Mouse (Mus musculus): ENCODE measurements around the gene Fam193a. TPM values are rescaled to one million over a fixed set of nuclear protein-coding genes. Genes with fewer than 3 reads are reported as not detected.

The Fam193a gene
- 10 to 100 TPM; 12.5 to 13.3 TPM for polyA plus RNA-seq (2017; shearing (Covaris generic))

DNA sequence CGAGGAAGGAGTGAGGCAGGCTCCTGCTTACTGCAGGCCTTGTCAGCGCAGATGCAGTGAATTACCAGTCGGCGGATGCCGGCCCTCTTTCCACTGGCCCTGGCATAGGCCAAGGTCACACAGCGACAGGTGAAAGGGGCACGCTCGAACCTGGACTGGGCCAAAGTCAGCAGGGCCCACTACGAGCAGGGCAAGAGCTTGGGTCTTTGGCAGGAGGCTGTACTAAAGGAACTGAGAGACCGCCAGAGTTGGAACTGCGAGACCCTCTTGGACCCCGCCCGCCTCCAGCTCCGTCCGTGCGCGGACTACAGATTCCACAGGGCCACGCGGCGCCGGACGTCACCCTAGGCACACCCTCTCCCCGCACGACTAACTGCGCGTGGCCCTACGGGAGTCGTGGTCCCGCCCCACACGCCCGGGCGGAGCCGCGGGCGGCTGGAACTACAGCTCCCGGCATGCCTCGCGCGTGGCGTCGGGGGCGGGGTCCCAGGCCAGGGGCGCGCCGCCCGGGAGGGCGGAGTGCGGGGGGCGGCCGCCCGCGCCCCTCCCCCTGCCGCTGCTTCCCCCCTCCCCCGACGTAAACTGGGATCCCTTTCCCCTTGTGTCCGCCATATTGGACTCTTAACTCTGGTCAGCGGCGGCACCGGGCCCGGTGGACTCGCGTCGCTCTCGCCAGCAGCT is at the start of gene Fam193a:
Gene Fam193a (plus strand): TSS at position 593 of the 681 bp plus-strand sequence.
- peak; percentile 83 for ATAC-seq

DNA sequence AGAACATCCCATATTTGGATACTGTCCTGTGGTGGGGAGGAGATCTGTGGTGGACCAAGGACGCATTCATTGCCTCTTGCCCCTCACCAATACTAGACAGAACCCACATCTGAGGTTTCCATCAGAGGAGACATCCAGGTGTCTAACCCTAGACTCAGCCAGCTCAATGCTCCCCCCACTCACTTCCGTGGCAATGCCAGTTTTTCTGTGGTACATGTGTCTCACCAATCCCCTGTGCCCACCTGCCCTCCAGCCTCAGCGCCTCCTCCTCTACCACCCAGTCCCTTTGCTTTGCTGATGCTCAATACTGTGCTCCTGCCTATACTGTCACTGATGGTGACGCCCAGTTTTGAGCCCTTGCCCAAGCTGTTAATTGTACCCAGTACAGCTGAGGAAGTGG is 48.5 kb upstream of the Fam193a start:
- ATAC-seq = no peak

DNA sequence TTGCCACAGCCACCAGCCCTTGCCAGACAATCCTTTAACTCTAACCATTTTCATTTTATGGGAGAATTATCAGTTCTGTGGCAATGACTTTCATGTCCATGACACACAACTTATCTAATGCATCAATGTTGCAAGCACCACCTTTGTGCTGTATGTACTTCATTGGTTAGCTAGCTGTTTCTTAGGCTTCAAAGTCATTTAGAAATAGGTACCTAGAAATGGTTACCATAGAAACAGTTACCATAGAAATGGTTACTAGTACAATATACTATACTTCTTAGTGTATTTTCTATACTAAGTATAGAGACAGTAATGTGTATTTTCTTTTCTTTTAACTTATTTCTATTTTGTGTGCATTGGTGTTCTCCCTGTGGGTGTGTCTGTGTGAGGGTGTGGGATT is 44.4 kb upstream of the Fam193a start:
- no peak for ATAC-seq

DNA sequence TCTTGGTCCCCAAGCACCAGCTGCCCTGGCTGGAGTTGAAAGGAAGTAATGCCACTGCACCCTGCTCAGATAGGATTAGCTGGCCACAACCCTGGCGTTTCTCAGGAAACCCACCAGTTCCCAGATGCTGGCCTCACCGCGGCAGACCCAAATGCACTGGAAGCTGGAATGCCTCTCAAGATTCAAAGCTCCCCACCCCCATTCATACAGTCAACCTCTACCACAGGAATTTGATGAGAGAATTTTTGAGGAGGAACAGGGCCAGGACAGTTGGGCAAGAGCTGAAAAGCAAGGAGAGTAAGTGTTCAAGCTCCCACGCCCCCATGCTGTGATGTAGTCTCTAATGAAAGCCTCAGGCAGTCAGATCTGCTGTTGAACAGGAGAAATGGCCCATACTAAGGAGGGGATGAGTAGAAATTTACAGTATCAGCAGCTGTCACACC is 43.5 kb upstream of the Fam193a start:
- no peak for ATAC-seq

DNA sequence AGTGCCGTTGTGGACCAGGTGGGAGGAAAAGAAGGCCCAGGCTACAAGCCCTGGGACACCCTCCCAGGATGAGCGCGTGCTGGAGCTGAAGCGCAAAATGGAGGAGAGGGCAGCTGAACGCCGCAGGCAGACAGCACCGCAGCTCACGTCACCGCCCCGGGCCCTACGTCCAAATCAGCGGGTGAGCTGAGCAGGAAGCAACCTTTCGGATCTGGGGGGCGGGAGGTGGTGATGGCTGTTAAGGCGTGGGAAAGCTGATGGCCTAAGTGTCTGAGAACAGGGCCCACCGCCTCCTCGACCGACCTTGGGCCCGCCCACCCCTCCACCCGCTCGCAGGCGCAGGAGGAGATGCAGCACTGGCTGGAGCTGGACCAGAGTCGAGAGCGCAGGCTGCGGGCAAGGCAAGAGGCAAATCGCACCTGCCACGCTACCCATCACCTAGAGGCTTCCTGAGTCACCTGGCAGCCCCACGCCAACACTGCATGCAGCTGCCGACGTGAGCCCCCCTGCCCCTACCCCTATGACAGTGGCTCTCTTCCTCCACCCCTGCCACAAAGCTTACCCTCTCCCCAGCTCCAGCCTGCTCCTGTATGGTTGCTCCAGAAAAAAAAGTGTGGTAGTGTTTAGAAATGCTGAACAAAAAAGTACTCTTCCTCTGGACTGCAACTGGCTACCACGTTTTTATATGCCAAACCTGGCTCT is 42.7 kb upstream of the Fam193a start:
- no peak for ATAC-seq

DNA sequence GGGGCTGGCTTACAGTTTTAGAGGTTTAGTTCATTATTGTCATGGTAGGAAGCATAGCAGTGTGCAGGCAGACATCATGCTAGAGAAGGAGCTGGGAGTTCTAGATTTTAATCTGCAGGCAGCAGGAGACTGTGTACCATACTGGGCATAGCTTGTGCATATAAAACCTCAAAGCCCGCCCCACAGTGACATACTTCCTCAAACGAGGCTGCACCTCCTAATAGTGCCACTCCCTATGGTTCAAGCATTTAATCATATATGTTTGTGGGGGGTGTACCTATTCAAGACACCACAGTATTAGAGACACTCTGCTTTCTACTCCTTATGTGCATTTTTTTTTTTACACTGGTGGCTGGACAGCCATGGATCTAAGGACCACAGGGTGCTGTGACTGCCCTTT is 39.6 kb upstream of the Fam193a start:
- no peak for ATAC-seq

DNA sequence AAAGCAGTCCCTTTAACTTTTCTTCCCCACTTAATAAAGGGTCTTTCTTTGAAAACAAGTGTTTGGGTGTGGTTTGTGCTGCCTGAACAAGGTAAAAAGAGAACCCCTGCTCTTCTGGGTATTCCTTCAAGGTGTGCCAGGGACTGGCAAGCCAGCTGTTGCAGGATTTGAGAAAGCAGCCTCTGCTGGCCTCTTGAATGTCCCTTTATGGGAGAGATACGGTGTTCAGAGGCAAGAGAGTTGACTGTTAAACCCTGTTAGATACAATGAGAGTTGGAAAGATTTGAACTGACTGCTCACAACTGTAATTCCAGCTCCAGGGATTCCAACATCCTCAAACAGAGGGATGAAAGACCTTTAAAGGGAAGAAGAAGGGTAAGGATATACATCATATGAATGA is 35.7 kb upstream of the Fam193a start:
- ATAC-seq = no peak

DNA sequence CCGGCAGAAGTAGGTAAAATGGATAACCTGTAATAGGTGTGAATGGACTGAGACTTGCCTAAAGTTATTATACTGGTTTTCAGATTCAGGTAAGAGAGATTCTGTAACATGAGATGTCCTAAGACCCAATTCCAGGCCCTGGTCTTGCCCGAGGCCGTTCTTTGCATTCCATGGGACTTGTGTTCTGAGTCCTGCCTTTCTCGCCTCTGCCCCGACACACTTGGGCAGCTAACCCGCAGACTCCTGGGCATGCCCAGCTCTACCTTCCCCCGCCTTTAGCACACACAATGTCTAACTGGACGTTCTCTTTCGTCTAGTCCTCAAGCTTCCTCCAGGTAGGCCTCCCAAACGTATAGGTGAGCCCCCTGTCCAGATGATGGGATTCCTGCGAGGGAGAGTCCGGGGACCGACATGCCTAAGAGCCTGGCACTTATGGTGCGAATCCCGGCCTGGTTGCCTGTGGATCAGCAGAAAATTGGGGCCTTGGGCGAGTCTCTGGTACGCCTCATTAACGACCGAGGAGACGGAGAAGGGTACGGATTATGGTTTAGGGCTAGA is 34.1 kb upstream of the Fam193a start:
- ATAC-seq = peak; percentile 11

DNA sequence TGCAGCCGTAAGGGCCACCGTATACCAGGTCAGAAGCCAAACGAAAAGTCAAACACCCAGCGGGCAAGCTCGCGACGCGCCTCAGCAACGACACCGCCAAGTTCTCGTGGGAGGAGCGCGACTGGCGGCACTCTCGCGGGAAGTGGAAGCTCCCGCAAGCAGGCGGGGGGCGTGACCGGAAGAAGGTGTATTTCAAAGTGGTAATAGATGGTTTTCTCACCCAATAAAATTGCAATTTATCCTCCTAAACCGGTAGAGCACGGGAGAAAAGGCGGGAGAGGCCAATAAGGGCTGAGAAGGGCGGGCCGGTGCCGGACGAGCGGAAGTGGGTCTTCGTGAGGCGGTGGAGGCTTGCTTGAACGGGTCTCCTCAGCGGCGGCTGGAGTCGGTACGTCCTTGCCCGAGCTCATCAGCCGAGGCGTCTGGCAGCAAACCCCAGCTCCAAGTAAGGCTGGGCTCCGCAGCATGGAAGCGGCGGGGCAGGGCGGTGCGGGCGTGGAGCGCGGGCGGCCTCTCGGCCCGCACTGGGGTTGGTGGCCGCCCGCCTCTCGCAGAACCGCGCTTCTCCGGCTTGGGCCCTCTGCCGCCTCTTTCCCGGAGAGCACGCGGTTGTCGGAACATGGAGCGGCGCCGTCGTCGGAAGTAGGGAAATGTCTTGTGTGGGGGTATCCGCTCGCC is 33.5 kb upstream of the Fam193a start, which contains the start of gene Rnf4:
Gene Rnf4 (plus strand): TSS at position 193 of the 678 bp plus-strand sequence.
- peak; percentile 93 for ATAC-seq

DNA sequence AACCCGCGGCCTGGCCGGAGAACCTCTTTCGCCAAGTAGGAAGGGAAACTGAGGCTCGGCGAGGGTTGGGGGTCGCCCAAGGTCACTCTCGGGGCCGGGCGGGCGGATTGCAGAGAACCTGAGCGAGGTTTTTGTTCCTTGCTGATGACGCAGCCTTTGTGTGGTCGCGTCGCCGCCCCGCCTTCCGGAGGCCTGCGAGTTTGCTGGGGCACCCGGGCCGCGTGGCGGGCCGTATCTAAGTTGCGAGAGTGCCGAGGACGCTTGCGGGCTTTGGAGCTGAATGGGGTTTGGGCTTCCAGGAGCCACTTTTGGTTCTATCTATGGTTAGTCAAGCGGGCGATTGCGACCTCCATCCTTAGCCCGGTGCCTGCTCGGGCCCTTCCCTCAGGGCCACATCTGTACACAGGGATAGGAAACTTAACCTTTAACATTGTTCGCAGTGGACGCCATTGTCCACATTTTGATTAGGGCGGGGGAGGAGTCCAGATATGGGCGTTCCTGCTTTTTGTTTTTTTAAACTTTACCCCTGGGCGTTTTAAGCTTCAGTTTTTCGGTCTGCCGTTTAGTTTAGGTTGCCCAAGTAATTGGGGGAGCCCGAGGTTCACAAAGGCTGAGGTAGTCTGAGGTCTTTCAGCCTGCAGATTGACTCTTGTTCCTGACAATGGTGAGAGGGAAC is 32.8 kb upstream of the Fam193a start:
- peak; percentile 57 for ATAC-seq

DNA sequence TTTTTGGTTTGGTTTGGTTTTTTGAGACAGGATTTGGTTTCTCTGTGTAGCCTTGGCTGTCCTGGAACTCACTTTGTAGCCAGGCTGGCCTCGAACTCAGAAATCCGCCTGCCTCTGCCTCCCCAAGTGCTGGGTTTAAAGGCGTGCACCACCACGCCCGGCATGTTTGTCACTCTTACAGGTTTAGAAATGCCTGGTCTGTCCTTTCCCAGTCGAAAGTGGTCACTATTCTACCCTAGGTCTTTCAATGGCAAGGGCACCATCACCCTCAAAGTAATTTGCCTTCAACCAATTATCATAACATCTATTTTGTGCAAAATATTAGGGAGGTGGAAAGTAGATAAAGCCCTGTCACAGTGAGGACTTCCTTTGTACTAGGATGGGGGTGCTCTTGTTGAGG is 29.5 kb upstream of the Fam193a start:
- no peak for ATAC-seq

DNA sequence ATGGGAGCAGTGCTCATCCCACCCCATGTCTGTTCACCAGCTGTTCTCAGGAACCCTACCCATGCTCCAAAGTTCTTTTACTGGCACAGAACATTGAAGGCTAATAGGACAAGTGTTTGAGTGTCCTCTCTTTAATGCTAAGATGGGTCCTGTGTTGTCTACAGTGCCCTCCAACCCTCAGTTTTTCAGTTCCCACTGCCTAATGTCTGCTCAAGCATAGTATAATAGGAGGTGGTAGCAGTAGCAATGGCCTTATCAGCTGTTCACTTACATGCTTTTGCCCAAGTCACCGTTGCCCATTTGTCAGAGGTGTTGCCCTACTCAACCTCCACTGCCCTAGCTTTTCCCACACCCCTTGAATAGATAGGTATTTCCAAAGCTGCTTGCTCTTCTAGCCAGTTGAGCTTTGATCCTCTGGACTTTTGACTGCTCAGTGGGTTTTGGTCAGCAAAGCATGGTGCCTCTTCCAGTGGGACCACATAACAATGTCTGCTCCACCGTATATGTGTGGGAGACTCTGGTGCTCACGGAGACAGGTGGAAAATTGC is 17.6 kb upstream of the Fam193a start:
- ATAC-seq = no peak

DNA sequence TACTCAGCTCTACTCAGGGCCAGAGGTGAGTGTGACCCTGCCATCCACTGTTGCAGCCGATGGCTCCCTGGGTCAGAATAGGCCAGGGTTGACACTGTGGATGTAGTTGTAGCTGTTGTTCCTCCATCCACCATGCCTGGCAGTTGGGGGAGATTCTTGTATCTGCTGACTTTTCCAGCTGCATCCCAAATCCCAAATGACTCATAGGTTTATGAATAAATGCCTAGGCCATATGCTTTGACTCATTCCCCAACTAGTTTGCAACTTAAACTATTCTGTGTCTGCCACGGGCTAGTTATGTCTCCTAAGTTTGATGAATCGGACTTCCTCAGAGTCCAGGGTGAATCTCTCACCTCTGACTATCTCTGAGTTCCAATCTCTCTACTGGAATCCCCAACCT is 9.5 kb upstream of the Fam193a start:
- ATAC-seq = no peak

DNA sequence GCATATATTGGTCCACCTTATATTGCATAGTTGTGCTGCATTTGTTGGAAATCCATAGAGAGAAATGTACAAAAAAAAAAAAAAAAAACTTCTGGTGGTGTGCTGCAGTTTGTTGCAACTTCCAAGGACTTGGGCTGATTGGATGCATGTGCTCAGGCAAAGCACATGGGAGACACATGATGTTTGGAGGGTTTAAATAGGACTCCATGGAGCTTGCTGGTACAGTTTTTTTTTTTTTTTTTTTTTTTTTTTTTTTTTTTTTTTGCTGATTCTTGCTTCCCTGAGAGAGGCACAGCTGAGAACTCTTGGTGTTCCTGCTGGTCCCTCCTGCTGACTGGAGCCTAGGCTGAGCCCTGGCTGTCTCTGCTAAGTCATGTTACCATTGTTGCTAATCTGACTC is 6.6 kb upstream of the Fam193a start:
- no peak for ATAC-seq

DNA sequence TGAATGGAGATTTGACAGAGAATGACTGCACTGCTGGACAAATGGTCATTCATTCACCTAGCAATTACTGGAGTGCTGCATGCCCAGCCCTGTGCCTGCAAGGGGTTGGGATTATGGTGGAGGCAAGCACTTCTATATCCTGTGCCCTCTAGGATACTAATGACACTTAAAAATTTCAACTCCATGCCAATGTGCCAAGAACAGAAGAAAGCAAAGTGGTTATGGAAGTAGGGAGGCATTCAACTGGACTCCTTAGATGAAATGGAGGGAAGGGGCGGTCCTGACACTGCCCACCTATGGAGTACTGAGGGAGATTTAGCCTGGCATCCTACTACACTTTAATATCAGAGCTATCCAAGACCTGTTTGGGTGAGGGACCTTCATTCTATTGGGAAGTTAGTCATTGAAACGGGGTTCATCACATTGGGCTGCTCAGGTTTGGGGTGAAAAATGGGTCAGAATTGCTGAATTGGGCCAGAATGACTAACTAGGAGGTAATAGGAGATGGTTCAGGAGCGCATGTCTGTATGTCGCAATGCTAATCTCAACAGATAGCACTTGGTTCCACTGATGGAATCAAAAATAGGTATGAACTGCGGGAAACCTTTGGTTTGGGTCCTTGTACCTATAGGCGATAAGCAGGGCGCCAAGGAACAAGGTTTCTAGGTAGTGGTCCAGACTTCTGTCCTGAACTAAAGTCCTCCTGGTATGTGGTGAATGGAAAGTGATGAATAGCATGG is 1.0 kb upstream of the Fam193a start:
- ATAC-seq = no peak

DNA sequence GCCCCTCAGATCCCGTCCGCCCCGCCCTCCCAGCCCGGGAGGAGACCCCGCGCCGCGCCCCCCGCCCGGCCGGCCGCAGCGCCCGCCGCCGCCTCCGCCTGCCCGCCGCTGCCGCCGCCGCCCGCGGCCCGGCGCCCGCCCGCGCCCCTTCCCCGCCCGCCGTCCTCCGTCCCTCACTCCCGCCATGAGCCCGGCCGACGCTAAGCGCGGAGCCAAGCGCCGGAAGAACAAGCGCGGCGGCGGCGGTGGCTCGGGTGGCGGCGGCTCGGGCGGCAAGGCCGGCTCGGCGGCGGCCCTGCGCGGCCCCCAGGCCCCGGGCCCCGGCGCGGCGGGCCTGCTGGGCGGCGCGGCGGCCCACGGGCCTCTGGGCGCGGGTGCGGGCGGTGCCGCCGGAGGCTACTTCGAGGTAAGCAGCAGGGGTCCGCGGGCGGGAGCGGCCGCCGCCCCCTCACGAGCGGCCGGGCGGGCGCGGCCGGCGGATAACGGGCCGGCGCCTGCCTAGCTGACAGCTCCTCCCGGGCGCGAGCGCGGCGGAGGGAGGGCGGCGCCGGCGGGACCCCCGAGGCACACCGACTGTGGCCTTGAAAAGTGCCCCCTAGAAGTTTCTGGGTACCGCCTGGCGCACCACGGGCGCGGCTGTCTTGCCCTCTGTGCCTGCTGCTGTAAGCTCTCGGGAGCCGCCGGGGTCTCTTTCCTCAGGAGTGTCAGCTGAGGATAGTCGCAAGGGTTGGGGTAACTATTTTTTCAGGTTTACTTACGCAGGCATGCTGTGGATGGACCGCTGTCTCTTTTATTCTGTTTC is 490 bp downstream of the Fam193a start:
- ATAC-seq = no peak

DNA sequence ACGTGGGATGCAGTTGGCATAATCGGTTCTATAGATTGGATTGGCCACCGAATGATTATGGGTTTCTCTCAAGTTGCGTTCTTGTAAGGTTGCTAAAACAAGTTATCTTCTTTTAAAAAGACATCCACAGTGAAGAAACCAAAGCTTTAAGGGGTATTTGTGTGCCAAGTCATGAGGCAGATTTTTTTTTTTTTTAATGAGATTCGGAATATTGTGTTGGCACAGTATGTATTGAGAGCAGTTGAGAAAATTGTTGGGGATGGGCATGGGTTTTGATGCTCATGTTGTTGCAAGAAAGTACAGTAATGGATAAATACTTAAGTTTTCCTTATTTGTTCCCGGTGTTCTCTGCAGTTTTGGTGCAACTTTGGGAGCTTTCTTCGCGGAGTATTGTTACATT is 1.1 kb downstream of the Fam193a start:
- no peak for ATAC-seq

DNA sequence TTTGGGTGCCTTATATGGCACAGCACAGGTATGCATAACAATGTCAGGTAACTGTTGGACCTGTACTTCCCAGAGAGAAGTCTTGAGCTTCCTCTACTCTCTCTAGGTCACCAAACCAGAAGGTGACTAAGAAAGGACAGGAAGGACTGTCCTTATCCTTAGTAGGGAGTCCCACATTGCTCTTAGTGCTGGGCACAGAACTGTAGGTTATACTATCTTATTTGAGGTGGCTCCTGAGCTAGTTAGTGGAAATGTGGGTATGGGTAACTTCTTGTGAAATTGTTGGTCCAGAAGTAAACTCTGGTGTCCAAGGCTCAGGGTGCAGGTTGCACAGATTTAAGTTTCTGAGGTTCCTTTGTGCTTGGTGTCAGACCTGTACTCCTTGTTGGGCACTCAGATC is 2.4 kb downstream of the Fam193a start:
- ATAC-seq = no peak

DNA sequence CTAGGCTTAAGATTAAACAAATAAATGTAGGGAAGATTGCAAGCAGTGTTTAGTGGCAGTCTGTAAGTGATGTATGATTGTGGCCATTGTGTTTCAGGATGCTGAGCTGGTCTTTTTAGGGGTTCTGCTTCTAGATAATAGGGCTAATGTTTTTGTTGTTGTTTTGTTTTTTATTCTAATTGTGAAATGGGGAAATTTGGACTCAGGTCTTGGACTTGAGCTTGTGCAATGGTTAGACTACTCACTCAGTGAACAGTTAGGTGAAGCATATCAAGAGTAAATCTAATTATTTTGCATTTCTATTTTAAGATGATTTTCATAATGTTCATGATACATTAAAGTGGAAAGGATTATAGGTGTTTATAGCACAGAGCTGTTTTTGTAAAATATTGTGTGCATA is 2.8 kb downstream of the Fam193a start:
- no peak for ATAC-seq

DNA sequence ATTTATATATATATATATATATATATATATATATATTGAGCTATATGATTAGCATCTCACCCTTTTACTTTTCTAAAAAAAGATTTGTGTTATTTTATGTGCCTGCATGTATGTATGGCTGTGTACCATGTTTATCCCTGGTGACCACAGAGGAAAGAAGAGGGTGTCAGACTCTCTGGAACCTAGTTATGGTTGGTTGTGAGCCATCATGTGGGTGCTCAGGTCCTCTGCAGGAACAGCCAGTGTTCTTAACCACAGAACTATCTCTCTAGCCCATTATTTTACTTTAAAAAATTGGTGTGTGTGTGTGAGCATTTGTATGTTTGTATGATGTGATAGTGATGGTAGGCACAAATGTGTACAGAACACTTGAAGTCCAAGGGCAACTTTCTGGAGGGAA is 9.1 kb downstream of the Fam193a start:
- ATAC-seq = no peak

DNA sequence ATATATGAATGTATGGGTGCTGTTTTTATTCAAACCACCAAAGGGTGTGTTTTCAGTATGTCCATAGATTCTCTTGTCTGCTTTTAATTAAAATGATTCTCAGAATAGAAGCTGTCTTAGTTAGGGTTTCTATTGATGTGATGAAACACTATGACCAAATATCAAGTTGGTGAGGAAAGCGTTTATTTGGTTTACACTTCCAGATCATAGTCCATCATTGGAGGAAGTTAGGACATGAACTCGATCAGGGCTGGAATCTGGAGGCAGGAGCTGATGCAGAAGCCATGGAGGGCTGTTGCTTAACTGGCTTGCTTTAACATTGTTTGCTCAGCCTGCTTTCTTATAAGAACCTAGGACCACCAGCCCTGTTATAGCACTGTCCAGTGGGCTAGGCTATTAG is 12.0 kb downstream of the Fam193a start:
- ATAC-seq = no peak

Data from activated CD4-positive, CD25-positive, alpha-beta regulatory T cell, adult 4 months (primary cell).